Comparison of ENCODE assay signal across 32 mouse cellular contexts in genomic region chr16:10728886-10729285, GRCm38 (mm10). TPM values are rescaled to one million over a fixed set of nuclear protein-coding genes. Genes with fewer than 3 reads are reported as not detected.
DNase-seq lines count a peak whose midpoint lies in the region; ATAC-seq and TF ChIP-seq lines count a peak whose summit lies in the region.
"Had no signal": no experiment of that assay in that cellular context is flagged by ENCODE, and none has a peak within 500 bp of the region (broad histone marks: within the 10 kb centered on the region; RNA-seq: fewer than 3 reads in every experiment).

No protein-coding gene starts in this region.

- H3K36me3 ChIP-seq in hindbrain, postnatal 0 days (ENCODE audit: insufficient read depth, low read length) = no peaks in the 10 kb centered on the region
- H3K36me3 ChIP-seq in hindbrain, embryonic 14.5 days (replicated peaks; ENCODE audit: control insufficient read depth, insufficient read depth) = 0 out of 2 replicates have a peak, but pooled peaks cover 6% of the 10 kb centered on the region
- no peaks in the 10 kb centered on the region for H3K36me3 ChIP-seq in midbrain, embryonic 11.5 days (ENCODE audit: control insufficient read depth, insufficient read depth, low read length)
- H3K36me3 ChIP-seq in midbrain, embryonic 16.5 days (ENCODE audit: control insufficient read depth, insufficient read depth, low read length) = no peaks in the 10 kb centered on the region
- H3K36me3 ChIP-seq in neural tube, embryonic 13.5 days = no peaks in the 10 kb centered on the region
- H3K36me3 ChIP-seq: embryonic facial prominence, embryonic 12.5 days; embryonic facial prominence, embryonic 15.5 days; forebrain, embryonic 15.5 days; heart, embryonic 12.5 days; heart, embryonic 15.5 days; hindbrain, embryonic 10.5 days; hindbrain, embryonic 15.5 days had no signal

- H3K27ac ChIP-seq in hindbrain, postnatal 0 days = no peak overlapping the region
- no peak overlapping the region for H3K27ac ChIP-seq in hindbrain, embryonic 14.5 days
- H3K27ac ChIP-seq in midbrain, embryonic 11.5 days (ENCODE audit: low read depth, low read length) = no peak overlapping the region
- H3K27ac ChIP-seq in midbrain, embryonic 16.5 days (ENCODE audit: low read length) = no peak overlapping the region
- no peak overlapping the region; the same call in 1 of the 2 replicates for H3K27ac ChIP-seq in neural tube, embryonic 13.5 days (replicated peaks)
- H3K27ac ChIP-seq: embryonic facial prominence, embryonic 12.5 days; embryonic facial prominence, embryonic 15.5 days; forebrain, embryonic 15.5 days; heart, embryonic 15.5 days; hindbrain, embryonic 10.5 days; hindbrain, embryonic 15.5 days had no signal

- DNase-seq in hindbrain, postnatal 0 days (ENCODE audit: low spot score) = no peak
- no peak for DNase-seq in hindbrain, embryonic 14.5 days (ENCODE audit: low spot score)
- peak; percentile 59 for DNase-seq in midbrain, embryonic 11.5 days (ENCODE audit: low spot score, missing footprints)
- DNase-seq in neural tube, embryonic 10.5 days (ENCODE audit: extremely low spot score, low spot score) = no peak
- DNase-seq in adrenal gland, adult 2 months = no peak
- DNase-seq: adrenal gland, postnatal 14 days; B cell, adult 2 months; cerebellum, adult 11 months; cerebellum, adult 2 months; cerebellum, adult 9-11 months; cerebellum, postnatal 25 days; gastrocnemius, postnatal 25 days; heart, adult 18-20 months; heart, postnatal 10 days; heart, postnatal 36 days had no signal

- TF ChIP-seq CTCF in hindbrain, postnatal 0 days (IDR thresholded peaks at IDR 0.05; ENCODE audit: low read depth) = no peak

- no peak overlapping the region for H3K4me2 ChIP-seq in hindbrain, postnatal 0 days (ENCODE audit: low read depth, low read length)
- H3K4me2 ChIP-seq in hindbrain, embryonic 14.5 days (replicated peaks) = no peak overlapping the region
- no peak overlapping the region for H3K4me2 ChIP-seq in midbrain, embryonic 11.5 days
- H3K4me2 ChIP-seq in midbrain, embryonic 16.5 days (ENCODE audit: low read length) = no peak overlapping the region
- H3K4me2 ChIP-seq in neural tube, embryonic 13.5 days = no peak overlapping the region
- H3K4me2 ChIP-seq: embryonic facial prominence, embryonic 12.5 days; embryonic facial prominence, embryonic 15.5 days; forebrain, embryonic 15.5 days; heart, embryonic 12.5 days; heart, embryonic 15.5 days; hindbrain, embryonic 15.5 days had no signal

- no peaks in the 10 kb centered on the region for H3K27me3 ChIP-seq in hindbrain, postnatal 0 days (ENCODE audit: insufficient read depth, low read length)
- H3K27me3 ChIP-seq in hindbrain, embryonic 14.5 days (ENCODE audit: control insufficient read depth, insufficient read depth, low read length) = no peaks in the 10 kb centered on the region
- no peaks in the 10 kb centered on the region for H3K27me3 ChIP-seq in midbrain, embryonic 11.5 days (ENCODE audit: control insufficient read depth, insufficient read depth, low read length)
- no peaks in the 10 kb centered on the region for H3K27me3 ChIP-seq in midbrain, embryonic 16.5 days (ENCODE audit: control insufficient read depth, insufficient read depth, low read depth, low read length)
- no peaks in the 10 kb centered on the region for H3K27me3 ChIP-seq in neural tube, embryonic 13.5 days
- H3K27me3 ChIP-seq: CH12.LX; embryonic facial prominence, embryonic 12.5 days; embryonic facial prominence, embryonic 15.5 days; forebrain, embryonic 15.5 days; heart, embryonic 12.5 days; heart, embryonic 15.5 days; hindbrain, embryonic 15.5 days; Patski had no signal

- peak; percentile 16; the same call in 1 of the 2 replicates for ATAC-seq in hindbrain, postnatal 0 days
- ATAC-seq in hindbrain, embryonic 14.5 days (ENCODE audit: low FRiP score) = no peak
- no peak for ATAC-seq in midbrain, embryonic 11.5 days (ENCODE audit: low FRiP score)
- no peak for ATAC-seq in midbrain, embryonic 16.5 days
- peak; percentile 71; the same call in 1 of the 2 replicates for ATAC-seq in neural tube, embryonic 13.5 days (ENCODE audit: low read depth)
- ATAC-seq: forebrain, embryonic 15.5 days; Patski had no signal

- no peak overlapping the region for H3K4me3 ChIP-seq in hindbrain, postnatal 0 days (ENCODE audit: low read length)
- no peak overlapping the region for H3K4me3 ChIP-seq in hindbrain, embryonic 14.5 days (replicated peaks; ENCODE audit: low read length)
- H3K4me3 ChIP-seq in midbrain, embryonic 11.5 days (ENCODE audit: low read depth, low read length) = no peak overlapping the region
- H3K4me3 ChIP-seq in midbrain, embryonic 16.5 days (ENCODE audit: low read depth, low read length) = no peak overlapping the region
- H3K4me3 ChIP-seq in neural tube, embryonic 13.5 days = no peak overlapping the region
- H3K4me3 ChIP-seq: embryonic facial prominence, embryonic 12.5 days; embryonic facial prominence, embryonic 15.5 days; forebrain, embryonic 15.5 days; heart, embryonic 12.5 days; heart, embryonic 15.5 days; hindbrain, embryonic 10.5 days; hindbrain, embryonic 15.5 days had no signal

- 44% methylated on average over 3 of the region's 3 CpGs for WGBS in hindbrain, postnatal 0 days
- 37% methylated on average over 3 of the region's 3 CpGs for whole genome bisulfite sequencing in hindbrain, embryonic 14.5 days
- WGBS in midbrain, embryonic 11.5 days = 78% methylated on average over 3 of the region's 3 CpGs
- WGBS in midbrain, embryonic 16.5 days = 64% methylated on average over 3 of the region's 3 CpGs
- 16% methylated on average over 3 of the region's 3 CpGs for WGBS in neural tube, embryonic 13.5 days

- H3K4me1 ChIP-seq in hindbrain, postnatal 0 days (ENCODE audit: insufficient read depth, low read length) = no peaks in the 10 kb centered on the region; the same call in 1 of the 2 replicates
- H3K4me1 ChIP-seq in hindbrain, embryonic 14.5 days (replicated peaks; ENCODE audit: control insufficient read depth, insufficient read depth, low read length) = peaks cover 6% of the 10 kb centered on the region; the same call in 1 of the 2 replicates
- H3K4me1 ChIP-seq in midbrain, embryonic 11.5 days (ENCODE audit: control insufficient read depth, insufficient read depth, low read length) = no peaks in the 10 kb centered on the region
- H3K4me1 ChIP-seq in midbrain, embryonic 16.5 days (ENCODE audit: control insufficient read depth, insufficient read depth, low read length) = no peaks in the 10 kb centered on the region
- peaks cover 15% of the 10 kb centered on the region for H3K4me1 ChIP-seq in neural tube, embryonic 13.5 days (replicated peaks)
- H3K4me1 ChIP-seq: embryonic facial prominence, embryonic 12.5 days; embryonic facial prominence, embryonic 15.5 days; forebrain, embryonic 15.5 days had no signal

- H3K9ac ChIP-seq in hindbrain, postnatal 0 days (replicated peaks; ENCODE audit: low read length) = no peak overlapping the region
- no peak overlapping the region for H3K9ac ChIP-seq in hindbrain, embryonic 14.5 days
- H3K9ac ChIP-seq in midbrain, embryonic 11.5 days (ENCODE audit: low read length) = no peak overlapping the region
- no peak overlapping the region for H3K9ac ChIP-seq in midbrain, embryonic 16.5 days (ENCODE audit: low read depth, low read length)
- no peak overlapping the region for H3K9ac ChIP-seq in neural tube, embryonic 13.5 days
- H3K9ac ChIP-seq: embryonic facial prominence, embryonic 12.5 days; embryonic facial prominence, embryonic 15.5 days; forebrain, embryonic 15.5 days; heart, embryonic 12.5 days; heart, embryonic 15.5 days; hindbrain, embryonic 15.5 days had no signal

- H3K9me3 ChIP-seq in hindbrain, postnatal 0 days (ENCODE audit: low read length) = no peaks in the 10 kb centered on the region
- no peaks in the 10 kb centered on the region for H3K9me3 ChIP-seq in hindbrain, embryonic 14.5 days (ENCODE audit: control insufficient read depth, low read length)
- no peaks in the 10 kb centered on the region for H3K9me3 ChIP-seq in midbrain, embryonic 11.5 days (ENCODE audit: control insufficient read depth, low read length)
- H3K9me3 ChIP-seq in midbrain, embryonic 16.5 days (replicated peaks; ENCODE audit: control insufficient read depth, low read length, poor library complexity, severe bottlenecking) = no peaks in the 10 kb centered on the region
- no peaks in the 10 kb centered on the region for H3K9me3 ChIP-seq in neural tube, embryonic 13.5 days
- H3K9me3 ChIP-seq: embryonic facial prominence, embryonic 12.5 days; embryonic facial prominence, embryonic 15.5 days; forebrain, embryonic 15.5 days; G1E; heart, embryonic 12.5 days; heart, embryonic 15.5 days; hindbrain, embryonic 10.5 days; hindbrain, embryonic 15.5 days had no signal

RNA-seq across cellular contexts. Expression of gene Socs1, which starts 56.5 kb away (rescaled TPM):
- total RNA-seq in hindbrain, postnatal 0 days (2014; rRNA removed) = 5.8 and 6.8 TPM in 2 replicates
- polyA plus RNA-seq in hindbrain, postnatal 0 days (2015; fragmentation: Nextera tagmentation; extraction: Ambion mirVana) = 4.4 and 4.8 TPM in 2 replicates
- polyA plus RNA-seq in hindbrain, embryonic 14.5 days (2014; fragmentation: Nextera tagmentation; extraction: Ambion mirVana) = 3.7 and 4.6 TPM in 2 replicates
- 2.2 and 2.5 TPM in 2 replicates for polyA plus RNA-seq in midbrain, embryonic 11.5 days (2014; fragmentation: Nextera tagmentation; extraction: Ambion mirVana)
- 4.0 and 5.0 TPM in 2 replicates for polyA plus RNA-seq in midbrain, embryonic 16.5 days (2015; fragmentation: Nextera tagmentation; extraction: Ambion mirVana)
- 3.7 and 4.2 TPM in 2 replicates for polyA plus RNA-seq in neural tube, embryonic 13.5 days (2015; fragmentation: Nextera tagmentation; extraction: Ambion mirVana)
- total RNA-seq in adrenal gland, adult 2 months (2021) = 1 to 10 TPM; 3.0 to 3.8 TPM
- 32.1 and 38.2 TPM in 2 replicates for polyA plus RNA-seq in adrenal gland, adult 2 months (2012; rRNA removed)

RNA-seq across cellular contexts. Expression of gene Tnp2, which starts 59.6 kb away (rescaled TPM):
- total RNA-seq in hindbrain, postnatal 0 days (2014; rRNA removed) = not detected in 2 replicates
- not detected in 2 replicates for polyA plus RNA-seq in hindbrain, postnatal 0 days (2015; fragmentation: Nextera tagmentation; extraction: Ambion mirVana)
- not detected in 2 replicates for polyA plus RNA-seq in hindbrain, embryonic 14.5 days (2014; fragmentation: Nextera tagmentation; extraction: Ambion mirVana)
- polyA plus RNA-seq in midbrain, embryonic 11.5 days (2014; fragmentation: Nextera tagmentation; extraction: Ambion mirVana) = not detected in 2 replicates
- polyA plus RNA-seq in midbrain, embryonic 16.5 days (2015; fragmentation: Nextera tagmentation; extraction: Ambion mirVana) = not detected in 2 replicates
- polyA plus RNA-seq in neural tube, embryonic 13.5 days (2015; fragmentation: Nextera tagmentation; extraction: Ambion mirVana) = not detected in 2 replicates
- not detected for total RNA-seq in adrenal gland, adult 2 months (2021)
- polyA plus RNA-seq in adrenal gland, adult 2 months (2012; rRNA removed) = not detected in 2 replicates
- total RNA-seq: adrenal gland, adult 18-20 months; adrenal gland, postnatal 14 days; adrenal gland, postnatal 4 days; common myeloid progenitor, adult 5-6 weeks; G1E; gastrocnemius, adult 8-10 months; gastrocnemius, postnatal 25 days; heart, adult 18-20 months; heart, postnatal 10 days; heart, postnatal 36 days had no signal
- polyA plus RNA-seq: cerebellum, adult 2 months; embryonic facial prominence, embryonic 12.5 days; embryonic facial prominence, embryonic 15.5 days; forebrain, embryonic 11.5 days; forebrain, embryonic 15.5 days; G1E; heart, embryonic 12.5 days; heart, embryonic 15.5 days; hindbrain, embryonic 10.5 days; hindbrain, embryonic 15.5 days; Patski had no signal

Comparison
In these comparisons a context has a peak if more than half of its experiments do, and no peak if none do; other contexts are left out.
1. ATAC-seq: peak in hindbrain, postnatal 0 days (single experiment) and neural tube, embryonic 13.5 days (single experiment); none in hindbrain, embryonic 14.5 days (single experiment), midbrain, embryonic 11.5 days (single experiment) and midbrain, embryonic 16.5 days (single experiment).